Mouse (Mus musculus): ENCODE results near the gene Ybx2.
"Not testable (repeated sequence)": the region's sequence is repeated elsewhere in the genome, so short reads cannot be mapped to it uniquely, and the experiment has no call there.

Ybx2 gene

DNA sequence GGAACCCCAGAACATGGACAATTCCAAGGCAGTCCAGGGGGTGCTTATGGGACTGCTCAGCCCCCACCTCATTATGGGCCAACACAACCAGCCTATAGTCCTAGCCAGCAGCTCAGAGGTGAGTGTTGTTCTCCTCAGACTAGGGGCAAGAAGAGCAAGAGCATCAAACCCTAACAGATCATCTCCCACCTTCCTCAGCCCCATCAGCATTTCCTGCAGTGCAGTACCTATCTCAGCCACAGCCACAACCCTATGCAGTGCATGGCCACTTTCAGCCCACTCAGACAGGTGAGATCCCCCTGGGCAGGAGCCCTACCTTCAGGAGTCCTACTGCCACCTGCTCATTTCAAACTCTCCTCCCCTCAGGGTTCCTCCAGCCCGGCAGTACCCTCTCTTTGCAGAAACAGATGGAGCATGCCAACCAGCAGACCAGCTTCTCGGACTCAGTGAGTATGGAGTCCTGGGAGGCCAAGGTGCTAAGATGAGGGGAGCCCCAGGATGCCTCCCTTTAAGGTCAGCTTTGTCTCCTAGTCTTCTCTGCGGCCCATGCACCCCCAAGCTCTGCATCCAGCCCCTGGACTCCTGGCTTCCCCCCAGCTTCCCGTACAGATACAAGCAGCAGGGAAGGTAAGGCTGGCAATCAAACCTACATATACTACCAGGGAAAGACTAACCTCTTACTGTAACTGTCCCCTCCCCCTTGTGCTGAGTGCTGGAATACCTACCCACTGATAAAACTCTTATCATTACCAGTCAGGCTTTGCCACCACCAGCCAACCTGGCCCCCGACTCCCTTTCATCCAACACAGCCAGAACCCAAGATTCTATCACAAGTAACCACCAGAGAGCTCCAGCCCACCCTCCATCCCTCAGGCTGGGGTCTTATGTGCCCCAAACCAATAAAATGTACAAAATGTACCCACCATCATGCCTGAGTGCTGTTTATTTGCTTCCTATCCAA is 19.6 kb upstream of the Ybx2 start:
- no peak for DNase-seq

DNA sequence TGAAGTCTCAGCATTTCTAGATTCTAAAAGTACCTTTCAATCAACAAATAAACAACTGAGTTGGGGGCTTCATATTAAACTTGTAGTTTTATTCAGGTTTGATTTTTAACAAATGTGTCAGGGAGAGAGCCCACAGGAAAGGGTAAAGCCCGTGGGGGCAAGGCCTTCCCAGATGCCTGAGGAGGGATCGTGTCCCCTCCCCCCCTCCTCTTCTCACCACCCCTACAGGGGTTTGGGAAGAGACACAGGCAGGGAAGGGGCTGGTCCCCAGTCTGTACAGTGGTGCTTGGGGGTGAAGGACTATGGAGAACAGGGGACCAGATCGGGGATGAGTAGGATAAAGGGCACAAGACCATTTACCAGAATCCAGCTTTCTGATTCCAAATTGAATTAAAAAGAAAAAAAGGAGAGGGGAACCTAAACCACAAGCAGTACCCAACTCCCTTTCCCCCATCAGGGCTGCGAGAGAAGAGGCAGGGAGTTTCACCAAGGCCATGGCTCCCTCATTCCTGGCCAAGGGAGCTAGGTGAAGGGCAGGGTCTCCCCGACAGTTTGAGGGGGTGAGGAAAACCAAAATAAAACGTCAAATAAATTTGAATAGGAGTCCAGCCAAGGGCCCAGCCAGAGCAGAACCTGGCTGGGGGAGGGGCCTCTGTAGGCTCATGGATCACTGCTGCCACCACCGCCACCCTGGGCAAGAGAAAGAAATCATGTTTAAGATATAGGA is 18.8 kb upstream of the Ybx2 start:
- not testable (repeated sequence) for DNase-seq

DNA sequence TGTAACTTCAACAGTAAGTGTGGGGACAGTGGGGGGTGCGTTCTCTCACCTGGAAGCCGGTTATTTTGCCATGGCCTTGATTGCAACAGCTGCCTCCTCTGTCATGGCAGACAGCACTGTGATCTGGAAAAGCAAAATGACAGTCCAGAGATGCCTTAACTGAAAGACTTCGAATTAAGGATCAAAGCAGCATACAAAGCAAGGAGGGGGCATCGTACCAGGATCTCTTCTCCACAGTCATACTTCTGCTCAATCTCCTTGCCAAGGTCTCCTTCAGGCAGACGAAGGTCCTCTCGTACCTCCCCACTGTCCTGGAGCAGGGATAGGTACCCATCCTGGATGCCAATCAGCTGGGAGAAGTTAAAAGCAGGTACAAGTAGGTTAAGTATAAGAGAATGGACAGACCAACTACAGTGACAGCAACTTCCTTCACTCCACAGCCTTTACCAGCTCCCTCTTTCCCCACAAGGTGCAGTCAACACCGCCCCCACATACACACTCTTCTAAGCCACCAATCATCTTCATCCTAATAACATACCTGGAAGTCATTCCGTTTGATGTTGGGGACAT is 18.1 kb upstream of the Ybx2 start:
- no peak for DNase-seq

DNA sequence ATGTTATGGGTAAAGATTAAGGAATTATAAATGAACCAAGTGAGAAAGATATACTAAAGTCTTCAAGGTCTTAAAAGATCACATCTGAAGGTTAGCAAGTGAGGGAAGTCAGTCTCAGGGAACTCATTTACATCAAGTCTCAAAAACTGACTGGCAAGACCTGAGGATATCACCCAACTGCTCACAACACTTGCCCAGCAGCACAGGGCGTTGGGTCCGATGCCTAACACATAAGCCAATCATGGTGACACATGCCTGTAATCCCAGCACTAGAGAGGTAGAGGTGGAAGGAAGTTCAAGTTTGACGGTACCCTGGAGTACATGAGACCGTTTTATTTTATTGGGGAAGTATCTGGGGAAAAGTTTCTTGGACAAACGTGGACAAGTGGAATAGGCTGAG is 17.5 kb upstream of the Ybx2 start:
- DNase-seq, result no peak

- no peak for DNase-seq
Observed at GRCm38 (mm10) chr11:69919053-69919452, 16.5 kb upstream of the Ybx2 start.

- DNase-seq, result peak; percentile 86
Observed at GRCm38 (mm10) chr11:69919661-69920265, 15.8 kb upstream of the Ybx2 start.

GRCm38 (mm10) chr11:69920266-69921031 is 15.1 kb upstream of the Ybx2 start:
- peak; percentile 66 for DNase-seq

DNA sequence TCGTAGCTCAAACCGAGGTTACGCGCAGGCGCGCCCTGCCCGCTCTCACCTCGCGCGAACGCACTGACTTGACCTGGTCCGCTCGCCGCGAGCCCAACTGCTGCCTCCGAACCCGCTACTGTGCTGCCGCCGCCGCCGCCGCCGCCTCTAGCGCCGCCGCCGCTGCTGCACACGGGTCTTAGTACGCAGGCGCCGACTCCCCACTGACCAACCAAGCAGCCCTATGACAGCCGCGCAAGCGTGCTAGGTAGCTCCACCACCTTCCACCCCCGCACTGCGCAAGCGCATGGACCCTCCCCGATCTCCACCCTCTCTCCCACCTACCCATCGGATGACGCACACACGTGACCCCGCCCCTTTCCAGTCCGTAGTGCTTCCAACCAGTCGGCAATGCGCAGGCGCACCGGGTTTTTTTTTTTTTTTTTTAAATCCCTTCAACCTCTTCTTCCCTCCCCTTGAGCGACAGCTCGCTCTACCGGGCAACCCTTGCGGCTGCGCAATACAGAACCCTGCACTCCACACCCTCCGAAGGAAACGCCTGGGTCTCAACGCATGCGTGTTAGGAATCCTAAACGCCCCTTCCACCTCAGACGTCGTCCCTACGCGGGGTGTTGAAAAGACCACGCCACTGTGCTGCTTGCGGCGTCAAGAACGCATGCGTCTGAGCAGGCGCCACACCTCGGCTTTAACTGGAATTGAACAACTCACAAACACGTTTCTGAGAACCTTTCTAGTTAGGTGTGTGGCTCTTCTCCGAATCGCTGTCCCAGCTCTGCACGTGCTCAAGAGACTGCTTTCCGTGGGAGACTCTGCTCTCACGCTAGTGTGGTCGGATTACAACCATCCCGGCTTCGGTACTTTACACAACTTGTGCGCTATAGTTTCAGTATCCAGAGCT is 14.2 kb upstream of the Ybx2 start, which contains the start of gene Eif5a:
Gene Eif5a, minus strand, starts transcription at position 845 of the 898 bp plus-strand sequence.
- DNase-seq, result peak; percentile 100

DNA sequence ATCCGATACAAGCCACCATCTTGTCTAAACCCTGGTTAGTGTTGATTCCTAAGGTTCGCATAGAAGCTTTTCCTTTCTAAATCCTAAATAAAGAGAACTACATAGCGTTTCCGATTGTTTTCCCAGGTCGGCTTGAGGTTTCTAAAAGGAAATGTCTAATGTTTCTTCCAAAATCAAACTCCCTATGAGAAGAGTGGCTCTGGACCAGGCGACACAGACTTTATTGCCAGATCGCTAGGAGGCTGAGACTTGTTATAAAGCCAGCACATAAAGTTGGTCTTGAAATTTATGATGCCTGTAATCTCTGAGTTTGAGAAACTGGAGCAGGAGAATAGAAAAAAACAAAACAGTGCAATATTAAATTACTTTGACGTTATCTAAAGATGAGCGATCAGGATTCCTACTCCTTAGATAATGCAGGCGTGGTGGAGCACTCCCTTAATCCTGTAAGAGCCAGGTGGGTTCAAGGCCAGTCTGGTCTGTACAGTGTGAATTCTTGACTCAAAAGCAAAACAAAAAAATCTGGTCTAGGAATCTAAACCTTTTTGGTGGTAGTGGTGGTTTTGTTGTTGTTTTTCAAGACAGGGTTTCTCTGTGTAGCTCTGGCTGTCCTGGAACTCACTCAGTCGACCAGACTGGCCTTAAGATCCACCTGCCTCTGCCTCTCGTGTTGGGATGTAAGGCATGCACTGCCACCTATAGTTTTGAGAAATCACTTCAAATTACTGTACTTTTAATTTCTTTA is 13.4 kb upstream of the Ybx2 start:
- no peak for DNase-seq

DNA sequence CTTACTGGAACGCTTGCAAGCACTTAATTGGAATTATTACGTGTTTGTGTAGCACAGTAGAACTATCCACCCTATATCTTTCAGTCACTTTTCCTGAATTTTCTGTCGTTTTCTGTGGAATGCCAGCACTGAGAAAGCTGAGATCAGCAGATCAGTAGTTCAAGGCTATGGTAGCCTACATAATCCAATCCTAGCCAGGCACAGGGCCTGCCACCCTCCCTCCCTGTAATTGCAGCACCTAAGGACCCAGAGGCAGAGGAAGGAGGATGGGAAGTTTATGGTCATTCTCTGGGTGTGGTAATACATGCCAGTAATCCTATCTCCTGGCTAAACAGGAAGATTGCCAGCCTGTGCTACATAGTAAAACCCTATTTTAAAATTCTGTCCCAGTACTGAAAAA is 12.8 kb upstream of the Ybx2 start:
- DNase-seq, result no peak

DNA sequence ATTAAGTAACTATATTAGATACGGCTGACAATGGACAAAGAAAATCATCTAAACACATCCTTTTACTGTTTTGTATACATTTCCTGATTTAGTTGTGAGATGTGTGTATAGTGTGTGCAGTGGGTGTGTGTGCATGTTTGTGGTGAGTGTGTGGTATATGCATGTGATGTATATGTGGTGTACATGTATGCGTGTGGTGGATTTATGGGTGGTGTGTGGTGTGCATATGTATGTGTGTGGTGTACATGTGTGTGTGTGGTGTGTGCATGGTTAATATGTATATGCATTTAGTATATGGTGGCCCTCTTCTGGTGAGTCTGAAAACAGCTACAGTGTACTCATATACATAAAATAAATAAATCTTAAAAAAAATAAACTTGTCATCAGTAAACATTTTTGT is 8.1 kb upstream of the Ybx2 start:
- DNase-seq, result no peak

- no peak for DNase-seq
Observed at GRCm38 (mm10) chr11:69929712-69930111, 5.9 kb upstream of the Ybx2 start.

- DNase-seq, result not testable (repeated sequence)
Observed at GRCm38 (mm10) chr11:69930176-69930575, 5.4 kb upstream of the Ybx2 start.

- no peak for DNase-seq
Observed at GRCm38 (mm10) chr11:69930967-69931537, 4.5 kb upstream of the Ybx2 start.

DNA sequence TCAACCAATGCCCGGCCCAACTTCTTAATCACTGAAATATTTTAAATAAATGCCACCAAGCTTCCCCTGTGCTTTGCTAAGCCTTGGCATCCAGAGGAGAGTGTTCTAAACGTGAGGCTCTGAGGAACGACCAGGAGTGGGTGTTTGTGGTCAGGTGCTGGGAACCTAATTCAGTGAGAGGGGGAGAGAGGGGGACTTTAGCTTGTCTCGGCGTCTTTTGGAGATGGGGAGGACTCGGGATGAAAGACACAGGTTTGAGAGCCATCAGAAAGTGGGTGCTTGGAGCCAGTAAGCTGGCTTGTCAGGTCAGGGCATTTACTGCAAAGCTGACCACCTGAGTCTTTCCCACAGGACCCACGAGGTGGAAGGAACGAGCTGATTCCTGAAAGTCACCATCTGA is 3.8 kb upstream of the Ybx2 start:
- DNase-seq, result no peak

DNA sequence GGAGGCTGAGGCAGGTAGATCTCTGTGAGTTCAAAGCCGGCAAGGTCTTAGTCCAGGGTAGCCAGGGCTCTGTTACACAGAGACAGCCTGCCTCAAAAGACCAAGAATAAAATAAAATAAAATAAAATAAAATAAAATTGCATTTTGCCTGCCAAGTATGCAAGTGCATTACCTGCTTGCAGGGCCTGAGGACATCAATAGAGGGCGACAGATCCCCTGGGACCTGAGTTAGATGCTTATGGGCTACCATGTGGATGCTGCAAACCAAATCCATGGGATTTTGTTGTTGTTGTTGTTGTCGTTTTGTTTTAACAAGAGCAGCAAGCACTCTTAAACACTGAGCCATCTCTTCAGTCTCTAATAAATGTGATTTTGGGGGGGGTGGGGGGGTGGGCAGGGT is 3.3 kb upstream of the Ybx2 start:
- DNase-seq, result no peak

DNA sequence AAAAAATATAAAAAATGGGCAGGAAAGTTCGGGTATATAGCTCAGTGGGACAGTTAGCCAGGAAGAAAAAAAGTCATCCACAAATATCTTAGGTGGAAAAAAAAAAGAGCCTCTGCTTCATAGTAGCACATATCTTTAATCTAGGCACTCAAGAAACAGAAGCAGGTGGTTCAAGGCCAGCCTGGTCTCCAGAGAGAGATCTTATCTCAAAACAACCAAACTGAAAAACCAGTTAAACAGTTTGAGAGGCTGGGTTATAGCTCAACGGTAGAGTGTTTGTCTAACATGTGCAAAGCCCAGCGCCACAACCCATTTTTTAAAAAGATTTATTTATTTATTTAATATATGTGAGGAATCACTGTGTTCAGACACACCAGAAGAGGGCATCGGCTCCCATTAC is 2.5 kb upstream of the Ybx2 start:
- DNase-seq, result no peak

- DNase-seq, result peak; percentile 91
Observed at GRCm38 (mm10) chr11:69934169-69934568, 1.4 kb upstream of the Ybx2 start.

DNA sequence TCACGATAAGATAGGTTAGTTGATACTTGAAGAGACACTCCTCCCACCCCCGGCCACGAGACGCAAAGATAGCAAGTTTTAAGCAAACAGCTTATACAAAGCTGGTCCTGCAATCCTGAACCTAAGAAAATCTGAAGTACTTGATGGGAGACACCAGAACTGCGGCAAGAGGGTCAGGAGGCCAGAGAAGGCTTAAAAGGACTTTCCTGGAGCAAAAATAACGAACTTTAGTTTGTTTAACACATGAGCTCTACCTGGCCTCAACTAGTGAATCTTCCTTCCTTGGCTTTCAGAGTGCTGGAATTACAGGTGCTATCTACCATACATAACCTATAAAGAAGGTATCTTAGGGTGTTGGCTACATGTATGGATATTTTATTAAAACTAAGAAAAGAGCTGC is 915 bp upstream of the Ybx2 start:
- DNase-seq, result no peak

DNA sequence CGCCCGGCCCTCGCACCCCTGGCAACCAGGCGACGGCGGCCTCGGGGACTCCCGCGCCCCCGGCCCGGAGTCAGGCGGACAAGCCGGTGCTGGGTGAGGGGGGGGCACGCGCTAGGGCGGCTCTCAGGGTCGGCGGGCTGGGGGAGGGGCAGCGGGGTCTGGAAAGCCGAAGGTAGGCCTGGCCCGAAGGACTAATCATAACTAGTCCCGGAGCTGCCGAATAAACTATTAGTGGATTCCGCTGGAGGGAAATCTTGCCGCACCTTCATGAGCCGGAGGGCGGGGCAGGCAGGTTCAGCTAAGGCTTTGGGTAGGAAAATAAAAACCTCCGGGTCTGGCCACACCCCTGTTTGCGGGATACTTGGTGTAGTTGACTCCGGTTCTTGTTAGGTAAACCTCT is 560 bp downstream of the Ybx2 start:
- peak; percentile 53 for DNase-seq

Measured in kidney, postnatal 14 days (tissue).